Mouse (Mus musculus): ENCODE results near the gene Bbs2.
"Not testable (repeated sequence)": the region's sequence is repeated elsewhere in the genome, so short reads cannot be mapped to it uniquely, and the experiment has no call there.

The Bbs2 gene

DNA sequence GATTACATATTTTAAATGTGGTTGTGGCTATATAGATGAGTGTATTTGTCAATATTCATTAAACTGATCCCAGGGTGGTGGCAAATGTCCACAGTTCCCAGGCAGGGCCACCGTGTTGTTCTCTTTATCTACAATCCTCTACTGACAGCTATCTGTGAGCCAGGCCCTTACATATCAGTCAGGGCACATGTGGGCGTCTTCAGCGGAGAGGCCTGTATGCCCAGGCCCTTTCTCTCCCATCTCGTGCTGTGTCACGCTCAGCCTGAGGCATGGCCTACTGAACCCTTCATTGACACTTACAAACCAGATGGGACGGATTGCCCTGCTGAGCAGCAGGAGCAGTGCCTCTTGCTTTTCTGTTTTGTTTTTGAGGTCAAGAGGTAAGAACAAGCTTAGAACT, 10.7 kb upstream of the Bbs2 start:
- in situ Hi-C loops (cut with MboI; ENCODE audit: low pct_unique_long_range_greater_than_20kb in 1 of 2, low sequenced_read_pairs in 2 of 2, unreplicated experiment in 1 of 2), result loop anchor here in 1 of 2 experiments (10.0 kb wide), 1 partner anchor 85 kb away; no protein-coding TSS in a partner anchor

GRCm38 (mm10) chr8:94107871-94108270, 9.1 kb upstream of the Bbs2 start:
- in situ Hi-C loops (cut with MboI; ENCODE audit: low pct_unique_long_range_greater_than_20kb in 1 of 2, low sequenced_read_pairs in 2 of 2, unreplicated experiment in 1 of 2), result loop anchor here in 1 of 2 experiments (10.0 kb wide), 1 partner anchor 87 kb away; no protein-coding TSS in a partner anchor

GRCm38 (mm10) chr8:94104146-94104545, 5.4 kb upstream of the Bbs2 start:
- in situ Hi-C loops (cut with MboI; ENCODE audit: low pct_unique_long_range_greater_than_20kb in 1 of 2, low sequenced_read_pairs in 2 of 2, unreplicated experiment in 1 of 2), result loop anchor here (5.0 to 10.0 kb wide), 2 partner anchors 91 to 98 kb away; no protein-coding TSS in a partner anchor

GRCm38 (mm10) chr8:94098996-94099395, 268 bp upstream of the Bbs2 start:
- in situ Hi-C loops (cut with MboI; ENCODE audit: low pct_unique_long_range_greater_than_20kb in 1 of 2, low sequenced_read_pairs in 2 of 2, unreplicated experiment in 1 of 2), result no loop called here

GRCm38 (mm10) chr8:94094281-94094680, 4.4 kb downstream of the Bbs2 start:
- in situ Hi-C loops (cut with MboI; ENCODE audit: low pct_unique_long_range_greater_than_20kb in 1 of 2, low sequenced_read_pairs in 2 of 2, unreplicated experiment in 1 of 2), result no loop called here

GRCm38 (mm10) chr8:94092848-94093247, 5.9 kb downstream of the Bbs2 start:
- in situ Hi-C loops (cut with MboI; ENCODE audit: low pct_unique_long_range_greater_than_20kb in 1 of 2, low sequenced_read_pairs in 2 of 2, unreplicated experiment in 1 of 2), result no loop called here

DNA sequence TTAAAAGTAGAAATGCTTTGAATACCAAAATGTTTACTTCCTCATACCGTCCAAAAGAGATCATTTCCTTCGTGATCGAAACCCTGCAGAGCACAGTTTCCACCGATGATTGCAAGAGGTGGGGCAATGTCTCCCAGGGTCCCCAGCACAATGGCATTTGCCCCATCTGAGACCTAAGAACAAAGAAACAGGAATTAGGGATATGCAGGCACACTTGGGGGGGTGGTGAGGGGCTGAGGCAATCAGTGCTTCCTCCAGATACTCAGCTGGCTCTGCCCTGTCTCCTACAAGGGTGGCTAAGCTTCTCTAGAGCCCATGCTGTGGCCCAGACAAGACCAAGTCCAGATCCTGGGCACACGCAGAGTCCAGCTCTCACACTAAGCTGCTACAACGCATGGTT, 9.0 kb downstream of the Bbs2 start:
- in situ Hi-C loops (cut with MboI; ENCODE audit: low pct_unique_long_range_greater_than_20kb in 1 of 2, low sequenced_read_pairs in 2 of 2, unreplicated experiment in 1 of 2), result no loop called here

DNA sequence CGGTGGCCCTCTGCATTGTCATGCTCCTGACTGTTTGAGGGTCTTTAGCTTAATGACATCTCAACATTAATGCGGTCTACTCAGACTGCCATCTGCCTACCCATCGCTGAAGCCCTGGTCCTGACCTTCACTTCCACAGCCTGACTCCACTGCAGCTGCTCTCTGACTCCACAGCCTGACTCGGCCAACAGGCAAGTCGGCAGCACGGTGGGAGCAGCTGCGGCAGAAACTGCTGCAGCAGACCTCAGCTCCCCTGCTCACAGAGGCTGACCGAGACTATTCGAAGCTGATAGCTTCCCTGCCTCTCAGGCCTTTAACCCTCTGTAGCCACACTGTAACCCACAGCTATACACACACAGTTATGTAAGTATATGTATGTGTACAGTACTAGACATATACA, 10.8 kb downstream of the Bbs2 start:
- in situ Hi-C loops (cut with MboI; ENCODE audit: low pct_unique_long_range_greater_than_20kb in 1 of 2, low sequenced_read_pairs in 2 of 2, unreplicated experiment in 1 of 2), result no loop called here

DNA sequence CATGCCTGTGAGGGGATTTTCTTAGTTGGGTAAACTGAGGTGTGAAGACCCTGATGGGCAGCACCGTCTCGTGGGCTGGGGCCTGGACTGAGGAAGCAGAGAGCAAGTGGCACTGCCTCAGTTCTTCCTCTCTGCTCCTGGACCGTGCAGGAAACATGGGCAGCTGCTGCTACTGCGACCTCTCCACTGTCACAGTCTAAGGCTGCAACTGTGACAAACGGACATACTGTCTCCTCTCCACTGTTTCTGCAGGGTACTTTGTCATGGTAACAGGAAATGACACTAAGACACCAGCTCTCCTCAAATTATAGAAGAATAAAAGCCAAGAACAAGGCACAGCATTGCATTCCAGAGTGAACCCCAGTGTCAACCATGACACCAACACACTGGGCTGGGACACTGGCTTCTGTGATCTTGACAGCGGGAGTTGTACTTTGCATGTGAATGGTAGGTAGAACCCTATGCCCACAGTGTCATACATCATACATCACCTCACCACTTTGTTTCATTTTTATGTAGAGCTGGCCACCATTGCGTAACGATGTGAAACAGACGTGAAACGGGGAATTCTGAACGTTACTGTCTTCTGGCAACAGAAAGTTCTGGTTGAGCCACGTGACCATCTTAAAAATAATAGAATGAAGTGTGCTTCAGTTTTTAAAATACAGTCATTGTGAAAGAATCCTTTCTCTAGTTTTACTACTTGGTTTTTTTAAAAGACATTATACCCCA, 22.1 kb downstream of the Bbs2 start:
- in situ Hi-C loops (cut with MboI; ENCODE audit: low pct_unique_long_range_greater_than_20kb in 1 of 2, low sequenced_read_pairs in 2 of 2, unreplicated experiment in 1 of 2), result no loop called here

DNA sequence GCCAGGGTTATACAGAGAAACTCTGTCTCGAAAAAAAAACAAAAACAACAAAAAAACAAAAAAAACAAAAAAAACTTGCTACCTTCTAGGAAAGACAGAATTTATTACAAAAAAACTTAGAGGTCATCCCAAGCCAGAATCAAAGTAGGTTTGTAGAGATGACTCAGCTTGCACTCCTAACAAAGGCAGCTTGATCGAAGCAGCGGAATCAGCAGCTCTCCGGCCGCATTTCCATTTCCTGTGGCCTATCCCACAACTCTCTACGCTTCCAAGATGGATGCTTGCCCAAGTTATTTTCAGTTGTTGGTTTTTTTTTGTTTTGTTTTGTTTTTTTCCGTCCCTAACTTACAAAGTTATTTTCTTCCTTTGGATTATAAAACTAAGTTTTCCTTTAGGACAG, 29.9 kb downstream of the Bbs2 start:
- in situ Hi-C loops (cut with MboI; ENCODE audit: low pct_unique_long_range_greater_than_20kb in 1 of 2, low sequenced_read_pairs in 2 of 2, unreplicated experiment in 1 of 2), result no loop called here

- in situ Hi-C loops (cut with MboI; ENCODE audit: low pct_unique_long_range_greater_than_20kb in 1 of 2, low sequenced_read_pairs in 2 of 2, unreplicated experiment in 1 of 2), result no loop called here
These were observed 32.4 kb downstream of the Bbs2 start for GRCm38 (mm10) chr8:94066121-94066863.

DNA sequence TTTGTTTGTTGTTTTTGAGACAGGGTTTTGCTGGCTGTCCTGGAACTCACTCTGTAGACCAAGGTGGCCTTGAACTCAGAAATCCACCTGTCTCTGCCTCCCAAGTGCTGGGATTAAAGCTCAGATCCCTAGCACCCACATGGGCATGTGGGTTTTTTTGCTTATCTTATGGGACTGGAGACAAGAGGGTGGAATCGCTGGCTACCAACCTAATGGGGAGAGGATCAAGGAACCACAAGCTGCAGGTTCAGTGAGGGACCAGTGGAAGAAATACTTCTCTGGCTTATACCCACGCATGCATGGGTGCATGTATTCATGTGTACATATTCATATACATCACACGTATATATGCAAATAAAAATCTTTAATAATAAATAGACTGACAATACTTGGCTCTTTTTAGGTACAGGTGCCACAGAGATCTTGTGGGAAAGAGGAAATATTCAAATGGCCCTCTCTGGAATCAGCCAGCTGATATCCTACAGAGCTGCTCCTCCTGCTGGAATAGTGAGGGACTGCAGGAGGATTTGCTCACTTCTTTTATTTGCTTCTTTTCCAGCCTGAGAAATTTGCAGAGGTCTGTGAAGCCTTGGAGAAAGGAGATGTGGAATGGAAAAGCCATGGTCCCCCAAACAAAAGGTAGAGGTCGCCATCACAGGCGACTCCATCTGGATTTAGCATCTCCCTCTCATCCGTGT, 41.4 kb downstream of the Bbs2 start:
- in situ Hi-C loops (cut with MboI; ENCODE audit: low pct_unique_long_range_greater_than_20kb in 1 of 2, low sequenced_read_pairs in 2 of 2, unreplicated experiment in 1 of 2), result no loop called here

DNA sequence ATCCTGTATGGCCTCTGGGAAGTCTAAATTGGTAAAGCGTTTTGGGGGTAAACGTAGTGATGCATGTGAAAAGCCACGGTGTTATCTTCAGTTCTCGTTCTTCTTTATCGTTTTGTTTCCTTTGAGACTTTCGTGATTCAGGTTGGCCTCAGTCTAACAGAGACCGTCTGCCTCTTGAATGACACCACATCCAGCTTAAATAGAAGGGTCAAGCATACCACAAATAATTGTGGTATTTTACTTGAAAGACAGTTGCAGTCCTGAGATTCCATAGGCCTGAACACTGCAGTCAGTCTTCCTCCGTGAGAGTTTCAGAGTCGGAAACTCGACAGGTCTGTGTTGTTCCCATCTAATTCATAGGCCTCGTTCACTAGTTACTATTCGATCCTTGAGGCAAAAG, 46.0 kb downstream of the Bbs2 start:
- in situ Hi-C loops (cut with MboI; ENCODE audit: low pct_unique_long_range_greater_than_20kb in 1 of 2, low sequenced_read_pairs in 2 of 2, unreplicated experiment in 1 of 2), result no loop called here

DNA sequence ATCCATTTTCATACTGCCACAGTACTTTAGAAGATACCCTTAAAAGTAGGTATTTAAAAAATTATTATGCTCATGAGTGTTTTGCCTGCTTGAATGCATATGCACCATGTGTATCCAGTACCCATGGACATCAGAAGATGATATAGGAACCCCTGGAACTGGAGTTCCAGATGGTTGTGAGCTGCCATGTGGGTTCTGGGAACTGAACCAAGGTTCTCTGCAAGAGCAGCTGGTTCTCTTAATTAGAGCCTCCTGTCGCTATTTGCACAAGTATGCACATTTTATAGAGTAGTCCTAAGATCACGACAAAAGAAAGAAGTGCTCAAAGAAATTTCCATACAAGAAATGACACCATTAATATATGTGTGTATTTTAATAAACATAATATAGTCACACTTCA, 50.9 kb downstream of the Bbs2 start:
- in situ Hi-C loops (cut with MboI; ENCODE audit: low pct_unique_long_range_greater_than_20kb in 1 of 2, low sequenced_read_pairs in 2 of 2, unreplicated experiment in 1 of 2), result no loop called here

GRCm38 (mm10) chr8:94037806-94038205, 60.9 kb downstream of the Bbs2 start:
- in situ Hi-C loops (cut with MboI; ENCODE audit: low pct_unique_long_range_greater_than_20kb in 1 of 2, low sequenced_read_pairs in 2 of 2, unreplicated experiment in 1 of 2), result no loop called here

DNA sequence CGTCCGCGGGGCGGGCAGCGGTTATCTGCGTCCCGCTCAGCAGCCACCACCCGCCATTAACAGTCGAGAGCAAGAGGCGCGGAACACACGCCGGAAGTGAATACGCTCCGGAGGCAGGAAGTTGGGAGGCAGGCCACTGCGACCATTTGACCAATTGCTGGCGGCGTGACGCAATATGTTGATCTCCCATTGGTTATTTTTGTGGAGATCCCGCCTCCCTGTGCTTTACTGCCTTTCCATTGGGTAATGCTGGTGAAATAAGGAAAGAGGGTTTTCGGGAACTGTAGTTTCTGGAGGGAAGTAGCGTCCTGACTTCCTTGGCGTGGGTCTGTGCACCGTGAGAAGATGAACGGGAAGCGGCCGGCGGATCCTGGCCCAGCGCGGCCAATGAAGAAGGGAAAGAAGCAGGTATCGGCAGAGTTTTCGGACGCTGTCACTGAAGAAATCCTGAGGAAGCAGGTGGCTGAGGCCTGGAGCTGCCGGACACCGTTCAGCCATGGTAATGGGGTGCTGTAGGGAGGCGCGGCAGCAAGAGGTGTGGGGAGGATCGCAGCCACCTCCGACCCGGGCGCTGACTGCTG, 61.7 kb downstream of the Bbs2 start, which contains the start of the genes Nudt21 and Ogfod1:
Gene Nudt21, minus strand, starts transcription at position 88 of the 581 bp plus-strand sequence.
Gene Ogfod1, plus strand, starts transcription at position 255 of the 581 bp plus-strand sequence.
- in situ Hi-C loops (cut with MboI; ENCODE audit: low pct_unique_long_range_greater_than_20kb in 1 of 2, low sequenced_read_pairs in 2 of 2, unreplicated experiment in 1 of 2), result no loop called here

- in situ Hi-C loops (cut with MboI; ENCODE audit: low pct_unique_long_range_greater_than_20kb in 1 of 2, low sequenced_read_pairs in 2 of 2, unreplicated experiment in 1 of 2), result not testable (repeated sequence)
These were observed 62.2 kb downstream of the Bbs2 start for GRCm38 (mm10) chr8:94036541-94036940.

- in situ Hi-C loops (cut with MboI; ENCODE audit: low pct_unique_long_range_greater_than_20kb in 1 of 2, low sequenced_read_pairs in 2 of 2, unreplicated experiment in 1 of 2), result no loop called here
These were observed 63.5 kb downstream of the Bbs2 start for GRCm38 (mm10) chr8:94035200-94035599.

- in situ Hi-C loops (cut with MboI; ENCODE audit: low pct_unique_long_range_greater_than_20kb in 1 of 2, low sequenced_read_pairs in 2 of 2, unreplicated experiment in 1 of 2), result no loop called here
These were observed 65.1 kb downstream of the Bbs2 start for GRCm38 (mm10) chr8:94033601-94034000.
